Mouse (Mus musculus) limb, embryonic 10.5 days (tissue): ENCODE data around the gene 0610030E20Rik. TPM values are rescaled to one million over a fixed set of nuclear protein-coding genes. Genes with fewer than 3 reads are reported as not detected.

Experiments used
- DNase-seq: peaks from one replicate; pipeline ENCODE4 v3.0.0-alpha.2; 2017; ENCODE audit warnings: low spot score
- H3K27ac ChIP-seq: fragments of 300-500 bp; sonication (generic); 2 replicates; pipeline ENCODE4 v1.5.1; 2016; ENCODE audit warnings: mild to moderate bottlenecking
- H3K27me3 ChIP-seq: fragments of 300-500 bp; sonication (generic); 2 replicates; pipeline ENCODE4 v1.6.1; 2016; ENCODE audit warnings: low read depth, mild to moderate bottlenecking; ENCODE audit not compliant: poor library complexity, severe bottlenecking
- H3K36me3 ChIP-seq: fragments of 300-500 bp; sonication (generic); 2 replicates; pipeline ENCODE4 v1.6.1; 2016; ENCODE audit warnings: mild to moderate bottlenecking, moderate library complexity
- H3K4me1 ChIP-seq: fragments of 300-500 bp; sonication (generic); 2 replicates; pipeline ENCODE4 v1.6.1; 2016
- H3K4me3 ChIP-seq: fragments of 300-500 bp; sonication (generic); 2 replicates; pipeline ENCODE4 v1.5.1; 2016; ENCODE audit warnings: mild to moderate bottlenecking, moderate library complexity
- H3K9me3 ChIP-seq: fragments of 300-500 bp; sonication (generic); replicated peaks from 2 replicates; pipeline ENCODE4 v1.6.1; 2016; ENCODE audit warnings: mild to moderate bottlenecking
- WGBS: fragments of 180-500 bp; shearing (Covaris S2); methylation state at CpG from one replicate; pipeline ENCODE4 v1.1.7; 2016; 5-methylcytosine and 5-hydroxymethylcytosine counted together
- polyA plus RNA-seq: library from polyadenylated mRNA; unstranded; fragments of >200 nt; fragmentation: Nextera tagmentation; extraction: Ambion mirVana; gene quantifications from 2 replicates; pipeline ENCODE4 v1.2.1, GENCODE M21; 2016

The 0610030E20Rik gene
- polyA plus RNA-seq, 1 experiment from 2014 or later, result 24.3 TPM

- Histone ChIP-seq H3K27ac (no peak overlapping the region), H3K27me3 (no peaks in the 10 kb centered on the region), H3K4me3 (no peak overlapping the region), H3K36me3 (peaks cover 99% of the 10 kb centered on the region), H3K4me1 (no peaks in the 10 kb centered on the region), H3K9me3 (no peaks in the 10 kb centered on the region)
- 84% methylated on average over 6 of the region's 6 CpGs for WGBS
- no peak for DNase-seq
These were observed 20.8 kb upstream of the 0610030E20Rik start for GRCm38 (mm10) chr6:72326274-72326673.

GRCm38 (mm10) chr6:72329019-72329418 is 18.1 kb upstream of the 0610030E20Rik start:
- Histone ChIP-seq H3K9me3 (no peaks in the 10 kb centered on the region), H3K4me1 (no peaks in the 10 kb centered on the region), H3K4me3 (no peak overlapping the region), H3K27me3 (no peaks in the 10 kb centered on the region), H3K27ac (no peak overlapping the region), H3K36me3 (peaks cover 99% of the 10 kb centered on the region)
- no peak for DNase-seq
- whole genome bisulfite sequencing, result 92% methylated on average over 5 of the region's 5 CpGs

DNA sequence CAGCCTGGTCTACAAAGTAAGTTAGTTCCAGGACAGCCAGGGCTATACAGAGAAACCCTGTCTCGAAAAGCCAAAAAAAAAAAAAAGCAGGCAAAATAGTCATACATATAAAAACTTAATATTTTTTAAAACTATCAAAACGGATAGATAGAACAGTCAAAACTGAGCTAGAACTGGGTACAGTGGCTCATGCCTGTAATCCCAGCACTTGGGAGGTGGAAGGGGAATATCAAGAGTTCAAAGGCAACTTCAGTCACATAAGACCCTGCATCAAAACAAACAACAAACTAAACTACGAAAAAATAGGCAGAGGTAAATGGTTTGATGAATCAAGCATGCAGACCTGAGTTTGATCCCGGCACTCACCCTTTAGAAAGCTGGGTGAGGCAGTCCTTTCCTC is 17.0 kb upstream of the 0610030E20Rik start:
- no peak overlapping the region for H3K27ac ChIP-seq
- H3K36me3 ChIP-seq, result peaks cover 99% of the 10 kb centered on the region

DNA sequence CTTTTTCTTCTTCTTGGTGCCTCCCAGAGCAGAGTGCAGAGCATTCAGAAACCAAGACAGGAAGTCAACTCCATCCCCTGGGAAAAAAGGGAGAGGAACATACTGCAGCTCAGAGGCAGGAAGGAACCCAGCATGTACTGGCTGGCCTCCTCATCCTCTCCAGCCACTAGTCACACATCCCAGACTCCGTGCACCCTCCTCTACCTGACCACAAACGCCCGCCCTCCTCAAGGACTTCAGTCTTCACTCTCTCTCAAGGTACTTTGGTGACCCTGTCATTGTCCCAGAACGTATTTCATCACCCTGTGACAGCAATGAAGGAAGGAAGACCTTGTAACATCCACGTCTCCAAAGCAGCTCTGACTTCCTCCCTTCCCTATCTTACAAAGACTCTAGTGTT is 14.0 kb upstream of the 0610030E20Rik start:
- Histone ChIP-seq H3K27ac (no peak overlapping the region), H3K4me3 (no peak overlapping the region), H3K27me3 (no peaks in the 10 kb centered on the region), H3K4me1 (no peaks in the 10 kb centered on the region), H3K36me3 (peaks cover 99% of the 10 kb centered on the region), H3K9me3 (no peaks in the 10 kb centered on the region)
- 89% methylated on average over 5 of the region's 5 CpGs for WGBS
- DNase-seq, result no peak

More for the DNA sequence above, 17.0 kb upstream of the 0610030E20Rik start:
- no peak for DNase-seq
- no peaks in the 10 kb centered on the region for H3K9me3 ChIP-seq
- H3K4me3 ChIP-seq, result no peak overlapping the region
- H3K27me3 ChIP-seq, result no peaks in the 10 kb centered on the region
- 85% methylated on average over 4 of the region's 4 CpGs for WGBS
- no peaks in the 10 kb centered on the region for H3K4me1 ChIP-seq

- Histone ChIP-seq H3K27ac (no peak overlapping the region), H3K9me3 (no peaks in the 10 kb centered on the region), H3K27me3 (no peaks in the 10 kb centered on the region), H3K4me3 (no peak overlapping the region), H3K36me3 (peaks cover 69% of the 10 kb centered on the region), H3K4me1 (peaks cover 30% of the 10 kb centered on the region)
- WGBS, result 75% methylated on average over 2 of the region's 2 CpGs
- DNase-seq, result no peak
These were observed 6.6 kb upstream of the 0610030E20Rik start for GRCm38 (mm10) chr6:72340481-72340880.

DNA sequence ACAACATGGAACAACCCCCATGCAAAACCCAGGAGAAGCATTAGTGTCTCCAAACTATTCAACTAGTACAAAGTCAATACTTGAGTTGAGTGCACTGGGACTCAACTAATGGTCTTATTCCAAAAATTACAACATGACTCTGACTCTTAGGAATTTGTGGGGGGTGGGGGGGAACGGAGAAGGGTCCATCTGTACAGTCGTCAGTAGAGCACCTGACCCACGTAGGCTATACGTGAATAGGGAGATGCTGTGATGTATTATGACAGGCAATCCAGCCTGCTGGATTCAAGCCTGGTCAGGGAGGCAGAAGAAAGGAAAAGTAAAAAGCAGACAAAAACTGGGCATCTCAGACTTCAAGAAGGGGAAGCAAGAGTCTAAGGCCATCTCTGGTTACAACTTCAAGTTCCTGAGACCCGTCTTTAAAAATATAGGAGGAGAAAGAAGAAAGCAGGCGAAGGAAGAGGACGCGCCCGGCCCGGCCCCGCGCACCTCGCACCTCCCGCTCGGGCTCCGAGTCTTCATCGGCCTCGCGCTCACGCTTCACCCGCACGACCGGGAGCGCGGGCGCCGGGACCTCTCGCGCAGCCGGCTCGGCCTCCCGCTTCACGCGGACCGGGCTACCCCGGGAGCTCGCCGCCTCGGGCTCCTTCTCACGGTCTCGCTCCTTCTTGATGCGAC is 2.6 kb upstream of the 0610030E20Rik start:
- peaks cover 40% of the 10 kb centered on the region for H3K36me3 ChIP-seq
- H3K27ac ChIP-seq, result peak overlapping the region; percentile 94
- under 1% methylated on average over 42 of the region's 42 CpGs for WGBS
- H3K9me3 ChIP-seq, result no peaks in the 10 kb centered on the region
- peaks cover 57% of the 10 kb centered on the region for H3K4me1 ChIP-seq
- no peaks in the 10 kb centered on the region for H3K27me3 ChIP-seq
- H3K4me3 ChIP-seq, result peak overlapping the region; percentile 98
- DNase-seq, result no peak

GRCm38 (mm10) chr6:72345074-72345567 is 2.0 kb upstream of the 0610030E20Rik start, which contains the start of gene Usp39:
Gene Usp39 (minus strand): TSS chr6:72345184.
- DNase-seq, result peak; percentile 93
- Histone ChIP-seq H3K4me3 (peak within 1 kb of the TSS; percentile 98), H3K4me1 (peaks cover 57% of the 10 kb centered on the region), H3K36me3 (peaks cover 40% of the 10 kb centered on the region), H3K27ac (peak within 1 kb of the TSS; percentile 94), H3K27me3 (no peaks in the 10 kb centered on the region), H3K9me3 (no peaks in the 10 kb centered on the region)
- WGBS, result under 1% methylated on average over 30 of the region's 30 CpGs

GRCm38 (mm10) chr6:72345633-72346032 is 1.5 kb upstream of the 0610030E20Rik start:
- Histone ChIP-seq H3K27ac (peak overlapping the region; percentile 94; the same call in 1 of the 2 replicates), H3K36me3 (peaks cover 41% of the 10 kb centered on the region), H3K4me1 (peaks cover 57% of the 10 kb centered on the region), H3K9me3 (no peaks in the 10 kb centered on the region), H3K27me3 (no peaks in the 10 kb centered on the region), H3K4me3 (peak overlapping the region; percentile 98)
- no peak for DNase-seq
- WGBS, result 52% methylated on average over 6 of the region's 6 CpGs

- no peak for DNase-seq
- Histone ChIP-seq H3K27me3 (no peaks in the 10 kb centered on the region), H3K4me1 (peaks cover 52% of the 10 kb centered on the region), H3K36me3 (peaks cover 41% of the 10 kb centered on the region), H3K4me3 (peak overlapping the region; percentile 8; the same call in 1 of the 2 replicates), H3K27ac (no peak overlapping the region), H3K9me3 (no peaks in the 10 kb centered on the region)
- WGBS, result 85% methylated on average over 4 of the region's 4 CpGs
These were observed 856 bp upstream of the 0610030E20Rik start for GRCm38 (mm10) chr6:72346261-72346660.

DNA sequence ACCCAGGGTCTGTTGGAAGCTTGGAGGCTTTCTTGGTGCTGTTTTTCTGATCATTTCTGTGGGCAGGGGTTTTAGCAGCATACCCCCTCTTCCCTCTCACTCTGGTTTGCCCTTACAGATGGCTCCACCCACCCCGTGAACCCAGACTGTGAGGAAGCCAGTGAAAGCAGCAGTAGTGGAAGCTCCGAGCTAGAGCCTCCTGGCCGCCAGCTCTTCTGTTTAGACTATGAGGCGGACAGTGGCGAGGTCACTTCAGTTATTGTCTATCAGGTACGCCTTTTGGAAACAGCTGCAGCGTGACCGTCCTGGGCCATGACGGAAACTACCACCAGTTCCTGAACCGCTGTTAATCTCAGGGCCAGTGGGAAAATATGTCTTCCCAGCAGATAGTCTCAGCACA is 1.3 kb downstream of the 0610030E20Rik start:
- no peaks in the 10 kb centered on the region for H3K27me3 ChIP-seq
- H3K4me3 ChIP-seq, result peak overlapping the region; percentile 90
- H3K27ac ChIP-seq, result no peak overlapping the region
- H3K9me3 ChIP-seq, result no peaks in the 10 kb centered on the region
- 90% methylated on average over 10 of the region's 10 CpGs for WGBS
- peaks cover 58% of the 10 kb centered on the region for H3K4me1 ChIP-seq
- peaks cover 34% of the 10 kb centered on the region for H3K36me3 ChIP-seq
- DNase-seq, result no peak

DNA sequence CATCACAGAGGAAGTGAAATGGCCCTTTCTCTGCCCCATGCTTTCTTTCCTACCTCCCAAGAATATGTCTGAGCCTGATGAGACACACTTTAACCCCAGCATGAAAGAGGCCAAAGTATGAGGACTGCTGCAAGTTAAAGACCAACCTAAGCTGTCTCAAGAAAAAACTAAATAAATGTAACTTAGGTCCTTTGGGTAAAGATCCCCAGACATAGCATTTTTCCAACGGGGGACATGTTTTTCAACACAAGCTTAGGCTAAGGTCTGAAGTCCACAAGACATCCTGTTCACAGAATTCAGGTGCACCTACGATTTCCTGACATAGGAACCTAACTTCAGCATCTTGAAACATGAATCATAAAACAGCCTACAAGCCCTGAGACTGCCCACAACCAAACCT is 3.1 kb downstream of the 0610030E20Rik start:
- WGBS, result 94% methylated on average over 2 of the region's 2 CpGs
- H3K4me1 ChIP-seq, result peaks cover 60% of the 10 kb centered on the region
- H3K4me3 ChIP-seq, result no peak overlapping the region

GRCm38 (mm10) chr6:72352636-72353405 is 5.7 kb downstream of the 0610030E20Rik start:
- no peak overlapping the region for H3K27ac ChIP-seq
- H3K9me3 ChIP-seq, result no peaks in the 10 kb centered on the region
- no peak for DNase-seq
- H3K4me3 ChIP-seq, result no peak overlapping the region
- no peaks in the 10 kb centered on the region for H3K27me3 ChIP-seq
- peaks cover 42% of the 10 kb centered on the region for H3K36me3 ChIP-seq
- 68% methylated on average over 5 of the region's 5 CpGs for WGBS
- H3K4me1 ChIP-seq, result peaks cover 55% of the 10 kb centered on the region

More for the DNA sequence above, 3.1 kb downstream of the 0610030E20Rik start:
- no peaks in the 10 kb centered on the region for H3K27me3 ChIP-seq
- peaks cover 34% of the 10 kb centered on the region for H3K36me3 ChIP-seq
- no peak for DNase-seq
- no peaks in the 10 kb centered on the region for H3K9me3 ChIP-seq
- H3K27ac ChIP-seq, result no peak overlapping the region

DNA sequence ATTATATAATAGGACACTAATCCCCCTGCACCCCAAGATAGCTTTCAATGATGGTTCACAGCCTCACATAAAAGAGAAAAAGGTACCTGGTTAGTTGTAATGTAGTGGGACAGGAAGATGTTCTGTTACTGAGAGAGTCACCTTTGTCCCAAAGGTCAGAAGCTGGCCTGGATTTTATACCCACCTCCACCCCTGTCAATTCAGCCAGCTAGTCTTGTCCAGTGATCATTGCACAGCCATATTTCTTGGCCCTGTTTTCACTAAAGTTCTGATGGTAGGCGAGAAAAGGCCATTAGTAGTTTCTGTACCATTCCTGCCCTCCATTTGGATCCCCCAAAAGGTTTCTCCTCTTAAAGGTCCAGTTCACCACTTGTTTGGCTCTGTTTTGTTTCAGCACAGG is 6.9 kb downstream of the 0610030E20Rik start:
- Histone ChIP-seq H3K4me3 (no peak overlapping the region), H3K9me3 (no peaks in the 10 kb centered on the region), H3K4me1 (peaks cover 43% of the 10 kb centered on the region), H3K27ac (no peak overlapping the region), H3K27me3 (no peaks in the 10 kb centered on the region), H3K36me3 (peaks cover 48% of the 10 kb centered on the region)
- DNase-seq, result no peak
- 75% methylated on average over 1 of the region's 1 CpGs for WGBS
